25 mouse cellular contexts compared by ENCODE assay signal in the genomic region with DNA sequence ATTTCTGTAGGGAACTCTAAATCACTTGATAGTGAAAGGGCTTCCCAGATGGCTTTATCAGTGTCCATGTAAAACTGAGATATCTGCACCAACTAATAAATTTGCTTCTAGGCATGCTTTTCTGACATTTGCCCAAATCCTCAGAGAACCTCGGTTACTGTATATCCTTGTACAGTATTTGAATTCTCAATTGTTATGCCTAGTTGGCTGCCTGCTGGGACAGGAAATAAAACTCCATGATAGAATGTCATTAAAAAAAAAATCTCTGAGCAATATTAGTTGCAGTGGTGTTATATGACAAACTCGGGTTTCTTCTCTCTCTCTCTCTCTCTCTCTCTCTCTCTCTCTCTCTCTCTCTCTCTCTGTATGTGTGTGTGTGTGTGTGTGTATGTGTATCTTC.
DNase-seq lines count a peak whose midpoint lies in the region; ATAC-seq and TF ChIP-seq lines count a peak whose summit lies in the region.
"Had no signal": no experiment of that assay in that cellular context is flagged by ENCODE, and none has a peak within 500 bp of the region (broad histone marks: within the 10 kb centered on the region; RNA-seq: fewer than 3 reads in every experiment).

No protein-coding gene starts in this region.

- DNase-seq in midbrain, postnatal 0 days (ENCODE audit: low spot score), result no peak
- DNase-seq in layer of hippocampus, adult 9-10 months (ENCODE audit: low spot score), result no peak
- no peak for DNase-seq in gastrocnemius, postnatal 36 days
- DNase-seq: adrenal gland, postnatal 10 days; cerebellum, adult 2 months; cerebellum, postnatal 25 days; heart, adult 11 months; kidney, adult 18-20 months; kidney, postnatal 14 days; right cerebral cortex, postnatal 14 days; thymus, adult 2 months; thymus, postnatal 4 days had no signal

- ATAC-seq in intestine, embryonic 15.5 days, result peak; percentile 31; the same call in 1 of the 2 replicates
- no peak for ATAC-seq in intestine, postnatal 0 days
- ATAC-seq in midbrain, embryonic 13.5 days, result peak; percentile 19; the same call in 1 of the 2 replicates
- no peak for ATAC-seq in midbrain, postnatal 0 days (ENCODE audit: low FRiP score)
- ATAC-seq in midbrain, embryonic 15.5 days (replicated peaks), result peak; percentile 53; the same call in 1 of the 2 replicates
- ATAC-seq: activated CD4-positive, CD25-positive, alpha-beta regulatory T cell, adult 4 months; lung, postnatal 0 days had no signal

- H3K27me3 ChIP-seq in intestine, embryonic 15.5 days (replicated peaks), result no peaks in the 10 kb centered on the region
- H3K27me3 ChIP-seq in intestine, postnatal 0 days (replicated peaks; ENCODE audit: control insufficient read depth, insufficient read depth, low read length), result no peaks in the 10 kb centered on the region
- H3K27me3 ChIP-seq in midbrain, embryonic 13.5 days, result peaks cover 29% of the 10 kb centered on the region
- 0 out of 2 replicates have a peak, but pooled peaks cover 4% of the 10 kb centered on the region for H3K27me3 ChIP-seq in midbrain, postnatal 0 days (ENCODE audit: insufficient read depth, low read length)
- H3K27me3 ChIP-seq in midbrain, embryonic 15.5 days (replicated peaks), result no peaks in the 10 kb centered on the region
- H3K27me3 ChIP-seq: embryonic facial prominence, embryonic 13.5 days; limb, embryonic 15.5 days; liver, embryonic 15.5 days had no signal

- no peaks in the 10 kb centered on the region for H3K36me3 ChIP-seq in intestine, embryonic 15.5 days
- no peaks in the 10 kb centered on the region for H3K36me3 ChIP-seq in intestine, postnatal 0 days (ENCODE audit: control insufficient read depth, insufficient read depth)
- H3K36me3 ChIP-seq in midbrain, embryonic 13.5 days, result no peaks in the 10 kb centered on the region
- no peaks in the 10 kb centered on the region for H3K36me3 ChIP-seq in midbrain, postnatal 0 days (ENCODE audit: insufficient read depth, low read length)
- H3K36me3 ChIP-seq in midbrain, embryonic 15.5 days (replicated peaks), result no peaks in the 10 kb centered on the region
- H3K36me3 ChIP-seq: embryonic facial prominence, embryonic 13.5 days; limb, embryonic 15.5 days; liver, embryonic 15.5 days had no signal

- 37% methylated on average over 2 of the region's 2 CpGs for WGBS in intestine, embryonic 15.5 days
- WGBS in intestine, postnatal 0 days, result 48% methylated on average over 2 of the region's 2 CpGs
- WGBS in midbrain, embryonic 13.5 days, result 30% methylated on average over 2 of the region's 2 CpGs
- 18% methylated on average over 2 of the region's 2 CpGs for WGBS in midbrain, postnatal 0 days
- WGBS in midbrain, embryonic 15.5 days, result 17% methylated on average over 2 of the region's 2 CpGs

- no peak for TF ChIP-seq CTCF in intestine, postnatal 0 days (IDR thresholded peaks at IDR 0.05; ENCODE audit: low read depth)
- no peak for TF ChIP-seq CTCF in midbrain, postnatal 0 days (IDR thresholded peaks at IDR 0.05)

- H3K4me1 ChIP-seq in intestine, embryonic 15.5 days (replicated peaks), result no peaks in the 10 kb centered on the region
- H3K4me1 ChIP-seq in intestine, postnatal 0 days (replicated peaks; ENCODE audit: control insufficient read depth, insufficient read depth, low read length), result no peaks in the 10 kb centered on the region
- H3K4me1 ChIP-seq in midbrain, embryonic 13.5 days (replicated peaks), result peaks cover 20% of the 10 kb centered on the region
- no peaks in the 10 kb centered on the region; the same call in 1 of the 2 replicates for H3K4me1 ChIP-seq in midbrain, postnatal 0 days (ENCODE audit: insufficient read depth, low read length)
- peaks cover 13% of the 10 kb centered on the region for H3K4me1 ChIP-seq in midbrain, embryonic 15.5 days
- H3K4me1 ChIP-seq: liver, embryonic 15.5 days had no signal

- no peak overlapping the region for H3K4me2 ChIP-seq in intestine, embryonic 15.5 days (replicated peaks)
- H3K4me2 ChIP-seq in intestine, postnatal 0 days (replicated peaks; ENCODE audit: low read depth), result no peak overlapping the region
- H3K4me2 ChIP-seq in midbrain, embryonic 13.5 days (replicated peaks), result peak overlapping the region; percentile 18; the same call in 1 of the 2 replicates
- no peak overlapping the region for H3K4me2 ChIP-seq in midbrain, postnatal 0 days (ENCODE audit: low read depth, low read length, poor library complexity, severe bottlenecking)
- peak overlapping the region; percentile 30 for H3K4me2 ChIP-seq in midbrain, embryonic 15.5 days
- H3K4me2 ChIP-seq: embryonic facial prominence, embryonic 13.5 days; heart, embryonic 11.5 days; limb, embryonic 15.5 days; liver, embryonic 15.5 days had no signal

- H3K9me3 ChIP-seq in intestine, embryonic 15.5 days, result no peaks in the 10 kb centered on the region
- H3K9me3 ChIP-seq in intestine, postnatal 0 days (ENCODE audit: control insufficient read depth), result no peaks in the 10 kb centered on the region
- H3K9me3 ChIP-seq in midbrain, embryonic 13.5 days, result no peaks in the 10 kb centered on the region
- no peaks in the 10 kb centered on the region for H3K9me3 ChIP-seq in midbrain, postnatal 0 days (ENCODE audit: low read length)
- no peaks in the 10 kb centered on the region for H3K9me3 ChIP-seq in midbrain, embryonic 15.5 days
- H3K9me3 ChIP-seq: limb, embryonic 15.5 days; liver, embryonic 15.5 days had no signal

- no peak overlapping the region for H3K4me3 ChIP-seq in intestine, embryonic 15.5 days (replicated peaks)
- no peak overlapping the region for H3K4me3 ChIP-seq in intestine, postnatal 0 days (ENCODE audit: low read depth, low read length)
- no peak overlapping the region for H3K4me3 ChIP-seq in midbrain, embryonic 13.5 days (replicated peaks)
- no peak overlapping the region for H3K4me3 ChIP-seq in midbrain, postnatal 0 days (ENCODE audit: low read depth, low read length)
- H3K4me3 ChIP-seq in midbrain, embryonic 15.5 days, result no peak overlapping the region
- H3K4me3 ChIP-seq: embryonic facial prominence, embryonic 13.5 days; limb, embryonic 15.5 days; liver, embryonic 15.5 days; myocyte had no signal

- intact Hi-C loops in gastrocnemius, postnatal 36 days (cut with DNase I), result no loop called here

- H3K27ac ChIP-seq in intestine, embryonic 15.5 days, result no peak overlapping the region
- no peak overlapping the region for H3K27ac ChIP-seq in intestine, postnatal 0 days (ENCODE audit: low read depth, low read length)
- H3K27ac ChIP-seq in midbrain, embryonic 13.5 days, result peak overlapping the region; percentile 65
- H3K27ac ChIP-seq in midbrain, postnatal 0 days (ENCODE audit: low read depth, low read length), result no peak overlapping the region
- peak overlapping the region; percentile 29; the same call in 1 of the 2 replicates for H3K27ac ChIP-seq in midbrain, embryonic 15.5 days
- H3K27ac ChIP-seq: embryonic facial prominence, embryonic 13.5 days; limb, embryonic 15.5 days; liver, embryonic 15.5 days; macrophage; stomach, postnatal 0 days had no signal

- no peak overlapping the region for H3K9ac ChIP-seq in intestine, embryonic 15.5 days
- no peak overlapping the region for H3K9ac ChIP-seq in intestine, postnatal 0 days (ENCODE audit: low read depth, low read length)
- no peak overlapping the region for H3K9ac ChIP-seq in midbrain, embryonic 13.5 days (replicated peaks)
- H3K9ac ChIP-seq in midbrain, postnatal 0 days (replicated peaks; ENCODE audit: low read length, poor library complexity, severe bottlenecking), result no peak overlapping the region
- H3K9ac ChIP-seq in midbrain, embryonic 15.5 days, result no peak overlapping the region
- H3K9ac ChIP-seq: embryonic facial prominence, embryonic 13.5 days; limb, embryonic 15.5 days; liver, embryonic 15.5 days had no signal

Comparison
In these comparisons a context has a peak if more than half of its experiments do, and no peak if none do; other contexts are left out.
1. ATAC-seq: peak in intestine, embryonic 15.5 days (single experiment), midbrain, embryonic 13.5 days (single experiment) and midbrain, embryonic 15.5 days (single experiment); none in intestine, postnatal 0 days (single experiment) and midbrain, postnatal 0 days (single experiment).
2. H3K27ac ChIP-seq: peak in midbrain, embryonic 13.5 days (single experiment) and midbrain, embryonic 15.5 days (single experiment); none in intestine, embryonic 15.5 days (single experiment), intestine, postnatal 0 days (single experiment) and midbrain, postnatal 0 days (single experiment).
3. H3K4me2 ChIP-seq: peak in midbrain, embryonic 13.5 days (single experiment) and midbrain, embryonic 15.5 days (single experiment); none in intestine, embryonic 15.5 days (single experiment), intestine, postnatal 0 days (single experiment) and midbrain, postnatal 0 days (single experiment).